Mouse (Mus musculus) bone marrow, adult 2 months (tissue): ENCODE measurements around the gene Nfic.

Experiments used
- CTCF ChIP-seq: fragments of 200-500 bp; IDR thresholded peaks from 2 replicates; pipeline ENCODE4 v1.5.1; 2011; ENCODE audit warnings: low read length, control low read depth; ENCODE audit not compliant: control insufficient read depth, insufficient read depth
- POLR2A ChIP-seq: fragments of 200-500 bp; IDR thresholded peaks from 2 replicates; pipeline ENCODE4 v1.6.1; 2011; ENCODE audit warnings: low read depth, mild to moderate bottlenecking, control low read depth, low read length, borderline replicate concordance; ENCODE audit not compliant: control insufficient read depth

DNA sequence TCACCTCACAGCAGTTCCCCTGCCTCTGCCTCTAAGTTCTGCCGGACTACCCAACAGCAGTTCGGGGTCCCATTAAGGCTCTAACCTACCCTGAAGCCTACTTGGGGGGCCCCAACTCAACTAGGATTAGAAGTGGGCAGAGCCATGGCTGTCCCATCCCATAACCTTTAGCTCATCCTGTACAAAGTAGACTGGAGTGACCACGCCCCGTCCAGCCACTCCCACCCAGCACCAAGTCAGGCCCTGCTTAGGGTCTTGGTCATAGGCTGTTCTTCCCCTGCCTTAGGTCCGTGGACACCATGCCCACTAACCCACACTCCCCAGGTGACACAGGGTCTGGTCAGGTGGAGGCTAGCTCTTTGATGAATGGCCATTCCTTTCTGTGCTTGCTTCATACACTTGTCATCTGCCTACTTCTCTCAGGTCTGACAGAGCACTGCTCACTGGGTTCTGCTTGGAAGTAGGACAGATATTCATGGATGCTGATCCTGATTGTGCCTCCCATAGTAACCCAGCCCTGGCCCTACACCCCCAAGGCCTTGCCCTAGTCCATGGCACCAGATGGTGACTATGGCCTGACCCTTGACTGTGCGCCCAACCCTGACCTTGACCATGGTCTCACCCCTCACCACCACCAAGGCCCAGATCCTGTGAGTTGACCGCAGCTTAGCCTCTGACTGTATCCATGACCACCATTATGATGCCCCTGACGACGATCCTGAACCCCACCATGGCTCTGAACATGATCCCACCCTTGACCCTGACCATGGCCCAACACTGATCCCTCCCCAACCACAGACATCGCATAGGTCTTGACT is 36.1 kb downstream of the Nfic start:
- TF ChIP-seq CTCF (no peak), POLR2A (no peak)
